Mouse (Mus musculus): Measurements from ENCODE around the gene Daglb. TPM values are rescaled to one million over a fixed set of nuclear protein-coding genes. Genes with fewer than 3 reads are reported as not detected.
A peak's percentile ranks its signal among the peaks of the same experiment; 100 is the strongest.

The Daglb gene
- polyA plus RNA-seq, 1 experiment from 2014 or later, result 7.2 TPM

DNA sequence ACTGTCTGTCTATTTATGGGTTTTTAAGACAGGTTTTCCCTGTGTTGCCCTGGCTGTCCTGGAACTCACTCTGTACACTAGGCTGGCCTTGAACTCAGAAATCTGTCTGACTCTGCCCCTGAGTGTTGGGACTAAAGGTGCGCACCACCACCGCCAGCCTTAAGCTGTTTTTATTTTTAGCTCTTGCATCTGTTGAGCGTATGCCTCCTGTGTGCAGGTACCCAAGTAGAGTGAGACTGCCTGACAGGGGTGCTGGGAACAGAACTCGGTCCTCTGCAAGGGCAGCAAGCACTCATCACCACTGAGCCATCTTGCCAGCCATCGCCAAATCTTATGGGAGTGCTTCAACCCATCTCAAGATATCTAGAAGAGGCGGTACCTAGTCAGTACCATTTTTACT lies 11.6 kb downstream of the Daglb start:
- no peaks in the 10 kb centered on the region for H3K9me3 ChIP-seq (ENCODE audit: control insufficient read depth, low read length)
- no peak overlapping the region for H3K27ac ChIP-seq (ENCODE audit: low read depth, low read length)
- no peaks in the 10 kb centered on the region for H3K4me1 ChIP-seq (ENCODE audit: control insufficient read depth, insufficient read depth, low read length)
- H3K36me3 ChIP-seq (ENCODE audit: control insufficient read depth, insufficient read depth, low read length), result peaks cover 7% of the 10 kb centered on the region
- no peak overlapping the region for H3K9ac ChIP-seq (ENCODE audit: low read depth, low read length)
- H3K4me3 ChIP-seq (ENCODE audit: low read length), result no peak overlapping the region
- no peak for ATAC-seq (ENCODE audit: low FRiP score, low TSS enrichment)
- 98% methylated on average over 6 of the region's 6 CpGs for WGBS
- H3K27me3 ChIP-seq (ENCODE audit: control insufficient read depth, insufficient read depth, low read length), result no peaks in the 10 kb centered on the region
- no peak overlapping the region for H3K4me2 ChIP-seq (replicated peaks; ENCODE audit: low read depth, low read length)

DNA sequence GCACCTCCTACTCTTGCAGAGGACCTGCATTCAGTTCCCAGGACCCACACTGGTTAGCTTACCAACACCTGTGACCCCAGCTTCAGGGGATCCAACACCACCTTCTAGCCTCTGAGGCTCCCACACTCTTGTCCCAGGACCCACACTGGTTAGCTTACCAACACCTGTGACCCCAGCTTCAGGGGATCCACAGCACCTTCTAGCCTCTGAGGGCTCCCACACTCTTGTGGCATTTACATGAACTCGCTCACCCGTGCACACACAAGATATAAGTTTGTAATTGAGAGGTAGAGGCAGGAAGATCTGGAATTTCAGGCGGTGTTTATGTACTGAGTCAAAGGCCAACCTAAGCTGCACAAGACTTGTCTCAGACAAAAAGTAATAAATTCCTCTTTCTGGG lies 13.5 kb downstream of the Daglb start:
- Histone ChIP-seq H3K36me3 (ENCODE audit: control insufficient read depth, insufficient read depth, low read length) (peaks cover 7% of the 10 kb centered on the region), H3K9me3 (ENCODE audit: control insufficient read depth, low read length) (no peaks in the 10 kb centered on the region), H3K4me2 (replicated peaks; ENCODE audit: low read depth, low read length) (no peak overlapping the region), H3K4me1 (ENCODE audit: control insufficient read depth, insufficient read depth, low read length) (no peaks in the 10 kb centered on the region), H3K27me3 (ENCODE audit: control insufficient read depth, insufficient read depth, low read length) (no peaks in the 10 kb centered on the region), H3K4me3 (ENCODE audit: low read length) (no peak overlapping the region), H3K9ac (ENCODE audit: low read depth, low read length) (no peak overlapping the region), H3K27ac (ENCODE audit: low read depth, low read length) (no peak overlapping the region)
- 78% methylated on average over 3 of the region's 3 CpGs for whole genome bisulfite sequencing
- ATAC-seq (ENCODE audit: low FRiP score, low TSS enrichment), result no peak

DNA sequence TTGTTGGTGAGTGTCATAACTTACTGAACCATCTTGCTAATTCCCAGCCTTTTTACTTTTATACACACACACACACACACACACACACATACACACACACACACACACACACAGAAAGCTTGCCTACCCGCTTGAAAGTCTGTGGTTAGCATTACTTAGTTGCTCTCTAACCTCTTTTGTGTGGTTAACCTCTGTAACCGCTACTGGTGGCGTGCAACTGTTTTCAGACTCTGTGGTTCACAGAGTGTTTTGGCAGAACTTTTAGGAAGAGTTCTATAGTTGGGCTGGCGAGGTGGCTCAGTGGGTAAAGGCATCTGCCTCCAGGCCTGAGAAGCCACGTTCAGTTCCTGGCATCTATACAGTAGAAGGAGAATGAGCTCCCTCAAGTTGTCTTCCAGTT lies 20.6 kb downstream of the Daglb start:
- Histone ChIP-seq H3K4me1 (ENCODE audit: control insufficient read depth, insufficient read depth, low read length) (no peaks in the 10 kb centered on the region), H3K27me3 (ENCODE audit: control insufficient read depth, insufficient read depth, low read length) (no peaks in the 10 kb centered on the region), H3K9ac (ENCODE audit: low read depth, low read length) (no peak overlapping the region), H3K36me3 (ENCODE audit: control insufficient read depth, insufficient read depth, low read length) (peaks cover 8% of the 10 kb centered on the region; the same call in 1 of the 2 replicates), H3K4me2 (replicated peaks; ENCODE audit: low read depth, low read length) (no peak overlapping the region), H3K27ac (ENCODE audit: low read depth, low read length) (no peak overlapping the region), H3K9me3 (ENCODE audit: control insufficient read depth, low read length) (no peaks in the 10 kb centered on the region), H3K4me3 (ENCODE audit: low read length) (no peak overlapping the region)
- no peak for ATAC-seq (ENCODE audit: low FRiP score, low TSS enrichment)
- WGBS, result 94% methylated on average over 5 of the region's 5 CpGs

DNA sequence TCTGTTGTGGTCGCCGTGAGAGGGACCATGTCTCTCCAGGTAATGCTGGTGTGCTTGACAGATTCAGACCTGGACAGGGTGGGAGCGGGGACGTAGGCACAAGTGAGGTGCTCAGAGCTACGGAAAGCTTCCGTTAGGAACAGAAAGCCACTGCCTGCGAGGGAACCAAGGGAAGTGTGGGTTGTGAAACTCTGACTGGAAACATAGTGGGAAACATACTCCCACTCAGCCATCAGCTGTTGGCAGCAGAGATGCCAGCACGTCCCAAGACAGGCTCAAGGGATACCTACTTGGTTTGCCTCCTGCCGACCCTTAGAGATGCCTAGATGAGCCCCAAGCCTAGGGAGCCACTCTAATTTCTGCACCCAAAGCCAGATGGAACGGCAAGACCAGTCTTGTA lies 22.8 kb downstream of the Daglb start:
- no peaks in the 10 kb centered on the region for H3K27me3 ChIP-seq (ENCODE audit: control insufficient read depth, insufficient read depth, low read length)
- no peaks in the 10 kb centered on the region for H3K9me3 ChIP-seq (ENCODE audit: control insufficient read depth, low read length)
- no peak overlapping the region for H3K4me3 ChIP-seq (ENCODE audit: low read length)
- no peak overlapping the region for H3K27ac ChIP-seq (ENCODE audit: low read depth, low read length)
- H3K36me3 ChIP-seq (ENCODE audit: control insufficient read depth, insufficient read depth, low read length), result peaks cover 8% of the 10 kb centered on the region; the same call in 1 of the 2 replicates
- no peak overlapping the region for H3K4me2 ChIP-seq (replicated peaks; ENCODE audit: low read depth, low read length)
- no peak for ATAC-seq (ENCODE audit: low FRiP score, low TSS enrichment)
- WGBS, result 92% methylated on average over 10 of the region's 10 CpGs
- no peak overlapping the region for H3K9ac ChIP-seq (ENCODE audit: low read depth, low read length)
- no peaks in the 10 kb centered on the region for H3K4me1 ChIP-seq (ENCODE audit: control insufficient read depth, insufficient read depth, low read length)

DNA sequence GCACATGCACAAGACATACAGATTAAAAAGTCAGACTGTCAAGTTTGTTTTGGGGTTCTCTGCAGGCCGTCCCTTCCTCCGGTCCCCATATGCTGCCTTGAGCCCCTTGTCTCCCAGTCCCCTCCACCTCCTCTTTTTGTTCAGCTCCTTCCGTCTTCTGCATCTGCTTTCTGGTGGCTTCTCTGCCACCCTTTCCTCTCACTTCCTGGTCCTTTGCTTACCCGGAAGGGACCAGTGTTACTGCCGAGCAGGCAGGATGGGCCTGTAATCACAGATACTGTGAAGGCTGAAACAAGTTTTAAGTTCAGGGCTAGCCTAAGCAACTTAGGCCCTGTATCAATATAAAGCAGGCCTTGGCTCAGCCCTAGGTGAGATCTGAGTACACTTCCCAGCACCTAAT lies 23.6 kb downstream of the Daglb start:
- H3K27me3 ChIP-seq (ENCODE audit: control insufficient read depth, insufficient read depth, low read length), result no peaks in the 10 kb centered on the region
- H3K4me2 ChIP-seq (replicated peaks; ENCODE audit: low read depth, low read length), result no peak overlapping the region
- H3K36me3 ChIP-seq (ENCODE audit: control insufficient read depth, insufficient read depth, low read length), result peaks cover 8% of the 10 kb centered on the region; the same call in 1 of the 2 replicates
- H3K4me1 ChIP-seq (ENCODE audit: control insufficient read depth, insufficient read depth, low read length), result no peaks in the 10 kb centered on the region
- H3K4me3 ChIP-seq (ENCODE audit: low read length), result no peak overlapping the region
- no peaks in the 10 kb centered on the region for H3K9me3 ChIP-seq (ENCODE audit: control insufficient read depth, low read length)
- no peak overlapping the region for H3K27ac ChIP-seq (ENCODE audit: low read depth, low read length)
- no peak overlapping the region for H3K9ac ChIP-seq (ENCODE audit: low read depth, low read length)
- no peak for ATAC-seq (ENCODE audit: low FRiP score, low TSS enrichment)
- WGBS, result 86% methylated on average over 5 of the region's 5 CpGs

DNA sequence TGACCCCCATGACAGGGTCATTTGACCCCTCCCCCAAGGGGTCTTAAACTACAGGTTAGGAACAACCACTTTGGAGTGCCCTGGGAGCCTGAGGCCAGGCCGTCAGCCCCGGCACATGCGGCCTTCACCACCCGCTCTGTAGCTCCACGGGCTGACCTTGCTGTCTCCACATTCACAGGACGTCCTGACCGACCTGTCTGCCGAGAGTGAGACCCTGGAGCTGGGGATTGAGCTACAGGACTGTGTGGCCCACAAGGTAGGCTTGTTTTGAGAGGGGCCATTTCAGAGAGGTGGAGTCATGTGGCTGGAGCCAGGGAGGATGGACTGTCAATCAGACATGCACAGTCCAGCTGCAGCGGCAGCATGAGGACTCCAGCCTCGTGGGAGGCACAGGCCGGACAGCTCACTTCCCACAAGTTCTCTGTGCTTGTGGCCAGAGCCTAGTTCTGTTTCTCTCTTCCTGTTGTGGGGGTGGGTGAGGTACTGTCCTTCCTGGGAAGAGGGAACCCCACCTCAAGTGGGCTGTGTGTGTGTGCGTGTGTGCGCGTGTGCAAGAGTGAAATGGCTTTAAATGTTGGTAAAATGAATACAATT lies 25.5 kb downstream of the Daglb start:
- 80% methylated on average over 14 of the region's 14 CpGs for WGBS
- ATAC-seq (ENCODE audit: low FRiP score, low TSS enrichment), result peak; percentile 46; the same call in 1 of the 2 replicates
- H3K9ac ChIP-seq (ENCODE audit: low read depth, low read length), result no peak overlapping the region
- no peaks in the 10 kb centered on the region for H3K9me3 ChIP-seq (ENCODE audit: control insufficient read depth, low read length)
- no peaks in the 10 kb centered on the region for H3K27me3 ChIP-seq (ENCODE audit: control insufficient read depth, insufficient read depth, low read length)
- no peak overlapping the region for H3K27ac ChIP-seq (ENCODE audit: low read depth, low read length)
- H3K4me1 ChIP-seq (ENCODE audit: control insufficient read depth, insufficient read depth, low read length), result no peaks in the 10 kb centered on the region
- H3K4me3 ChIP-seq (ENCODE audit: low read length), result no peak overlapping the region
- peaks cover 5% of the 10 kb centered on the region; the same call in 1 of the 2 replicates for H3K36me3 ChIP-seq (ENCODE audit: control insufficient read depth, insufficient read depth, low read length)
- H3K4me2 ChIP-seq (replicated peaks; ENCODE audit: low read depth, low read length), result no peak overlapping the region

DNA sequence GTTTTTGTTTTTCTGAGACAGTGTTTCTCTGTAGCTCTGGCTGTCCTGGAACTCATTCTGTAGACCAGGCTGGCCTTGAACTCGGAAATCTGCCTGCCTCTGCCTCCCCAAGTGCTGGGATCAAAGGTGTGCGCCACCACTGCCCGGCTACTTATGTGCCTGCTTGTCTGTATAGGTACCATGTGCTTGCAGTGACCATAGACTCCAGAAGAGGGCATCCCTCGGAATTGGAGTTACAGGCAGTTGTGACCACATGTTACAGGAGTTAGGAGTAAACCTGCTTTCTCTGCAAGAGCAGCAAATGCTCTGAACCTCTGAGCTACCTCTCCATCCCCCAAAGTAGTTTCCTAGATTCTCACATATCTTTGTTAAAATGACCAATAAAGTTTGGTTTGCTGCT lies 27.4 kb downstream of the Daglb start:
- Histone ChIP-seq H3K9me3 (ENCODE audit: control insufficient read depth, low read length) (no peaks in the 10 kb centered on the region), H3K36me3 (ENCODE audit: control insufficient read depth, insufficient read depth, low read length) (peaks cover 5% of the 10 kb centered on the region; the same call in 1 of the 2 replicates), H3K4me2 (replicated peaks; ENCODE audit: low read depth, low read length) (no peak overlapping the region), H3K27ac (ENCODE audit: low read depth, low read length) (no peak overlapping the region), H3K4me3 (ENCODE audit: low read length) (no peak overlapping the region), H3K4me1 (ENCODE audit: control insufficient read depth, insufficient read depth, low read length) (no peaks in the 10 kb centered on the region), H3K9ac (ENCODE audit: low read depth, low read length) (no peak overlapping the region), H3K27me3 (ENCODE audit: control insufficient read depth, insufficient read depth, low read length) (no peaks in the 10 kb centered on the region)
- no peak for ATAC-seq (ENCODE audit: low FRiP score, low TSS enrichment)
- 86% methylated on average over 4 of the region's 4 CpGs for WGBS

DNA sequence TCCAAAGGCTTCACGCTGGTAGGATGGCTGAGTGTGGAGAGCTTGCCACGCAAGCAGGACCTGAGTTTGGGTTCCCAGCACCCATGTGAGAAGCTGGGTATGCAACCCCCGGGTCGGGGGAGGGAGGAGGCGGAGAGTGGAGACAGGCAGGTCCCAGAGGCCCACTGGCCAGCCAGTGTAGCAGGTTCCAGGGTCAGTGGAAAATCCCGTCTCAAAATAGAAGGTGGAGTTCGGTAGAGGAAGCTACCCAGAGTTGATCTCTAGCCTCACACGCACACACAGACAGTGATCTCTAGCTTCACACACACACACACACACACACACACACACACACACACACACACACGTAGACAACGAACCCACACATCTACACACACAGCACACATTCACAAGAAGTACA lies 28.8 kb downstream of the Daglb start:
- no peak overlapping the region for H3K9ac ChIP-seq (ENCODE audit: low read depth, low read length)
- H3K9me3 ChIP-seq (ENCODE audit: control insufficient read depth, low read length), result no peaks in the 10 kb centered on the region
- no peaks in the 10 kb centered on the region for H3K27me3 ChIP-seq (ENCODE audit: control insufficient read depth, insufficient read depth, low read length)
- H3K27ac ChIP-seq (ENCODE audit: low read depth, low read length), result no peak overlapping the region
- WGBS, result 92% methylated on average over 10 of the region's 10 CpGs
- peaks cover under 1% of the 10 kb centered on the region; the same call in 1 of the 2 replicates for H3K36me3 ChIP-seq (ENCODE audit: control insufficient read depth, insufficient read depth, low read length)
- no peak for ATAC-seq (ENCODE audit: low FRiP score, low TSS enrichment)
- no peak overlapping the region for H3K4me3 ChIP-seq (ENCODE audit: low read length)
- H3K4me1 ChIP-seq (ENCODE audit: control insufficient read depth, insufficient read depth, low read length), result no peaks in the 10 kb centered on the region
- no peak overlapping the region for H3K4me2 ChIP-seq (replicated peaks; ENCODE audit: low read depth, low read length)

DNA sequence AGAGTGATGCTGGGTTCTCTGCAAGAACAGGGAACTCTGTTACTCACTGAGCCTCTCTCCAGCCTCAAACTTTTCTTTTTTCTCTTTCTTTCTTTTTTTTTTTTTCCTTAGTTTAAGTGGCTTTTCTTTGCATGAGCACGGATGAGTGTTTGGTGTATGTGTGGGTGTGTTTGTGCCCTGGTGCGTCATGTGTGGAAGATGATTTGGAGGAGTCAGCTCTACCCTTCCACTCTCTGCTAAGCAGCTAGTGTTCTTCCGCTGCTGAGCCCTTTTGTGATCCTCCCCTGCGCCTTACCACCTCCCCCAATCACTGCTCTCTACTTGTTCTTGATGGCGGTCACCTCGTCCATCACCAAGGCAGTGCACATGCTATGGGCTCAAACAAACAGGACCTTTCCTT lies 31.3 kb downstream of the Daglb start:
- H3K9me3 ChIP-seq (ENCODE audit: control insufficient read depth, low read length), result no peaks in the 10 kb centered on the region
- H3K27ac ChIP-seq (ENCODE audit: low read depth, low read length), result no peak overlapping the region
- H3K9ac ChIP-seq (ENCODE audit: low read depth, low read length), result no peak overlapping the region
- H3K27me3 ChIP-seq (ENCODE audit: control insufficient read depth, insufficient read depth, low read length), result no peaks in the 10 kb centered on the region
- no peaks in the 10 kb centered on the region for H3K4me1 ChIP-seq (ENCODE audit: control insufficient read depth, insufficient read depth, low read length)
- no peaks in the 10 kb centered on the region; the same call in 1 of the 2 replicates for H3K36me3 ChIP-seq (ENCODE audit: control insufficient read depth, insufficient read depth, low read length)
- ATAC-seq (ENCODE audit: low FRiP score, low TSS enrichment), result no peak
- no peak overlapping the region for H3K4me3 ChIP-seq (ENCODE audit: low read length)
- 97% methylated on average over 6 of the region's 6 CpGs for WGBS
- H3K4me2 ChIP-seq (replicated peaks; ENCODE audit: low read depth, low read length), result no peak overlapping the region

All from kidney, embryonic 14.5 days (tissue).